Mouse (Mus musculus) forebrain, embryonic 15.5 days (tissue): ENCODE data around the gene Rpp14. TPM values are rescaled to one million over a fixed set of nuclear protein-coding genes. Genes with fewer than 3 reads are reported as not detected.

Experiments
- ATAC-seq: fragments of 200-750 bp; cut with Nextera tagmentation; replicated peaks from 2 replicates; pipeline ENCODE4 v1.8.0; 2017; ENCODE audit warnings: mild to moderate bottlenecking, moderate TSS enrichment, moderate library complexity
- H3K27ac ChIP-seq: fragments of 300-500 bp; sonication (generic); replicated peaks from 2 replicates; pipeline ENCODE4 v1.5.1; 2015; ENCODE audit warnings: mild to moderate bottlenecking, inconsistent platforms
- H3K27me3 ChIP-seq: fragments of 300-500 bp; sonication (generic); 2 replicates; pipeline ENCODE4 v1.6.1; 2015; ENCODE audit warnings: inconsistent platforms
- H3K36me3 ChIP-seq: fragments of 300-500 bp; sonication (generic); 2 replicates; pipeline ENCODE4 v1.6.1; 2015; ENCODE audit warnings: mild to moderate bottlenecking, inconsistent platforms
- H3K4me1 ChIP-seq: fragments of 300-500 bp; sonication (generic); 2 replicates; pipeline ENCODE4 v1.6.1; 2015; ENCODE audit warnings: inconsistent platforms
- H3K4me2 ChIP-seq: fragments of 300-500 bp; sonication (generic); replicated peaks from 2 replicates; pipeline ENCODE4 v1.6.1; 2015; ENCODE audit warnings: mild to moderate bottlenecking, inconsistent platforms
- H3K4me3 ChIP-seq: fragments of 300-500 bp; sonication (generic); 2 replicates; pipeline ENCODE4 v1.5.1; 2015; ENCODE audit warnings: mild to moderate bottlenecking, inconsistent platforms
- H3K9ac ChIP-seq: fragments of 300-500 bp; sonication (generic); replicated peaks from 2 replicates; pipeline ENCODE4 v1.6.1; 2015; ENCODE audit warnings: mild to moderate bottlenecking, inconsistent platforms
- H3K9me3 ChIP-seq: fragments of 300-500 bp; sonication (generic); 2 replicates; pipeline ENCODE4 v1.6.1; 2016; ENCODE audit warnings: inconsistent platforms
- WGBS: fragments of 180-500 bp; shearing (Covaris S2); methylation state at CpG from one replicate; pipeline ENCODE4 v1.1.7; 2015; ENCODE audit warnings: mixed read lengths; 5-methylcytosine and 5-hydroxymethylcytosine counted together
- polyA plus RNA-seq: library from polyadenylated mRNA; unstranded; fragments of >200 nt; fragmentation: Nextera tagmentation; extraction: Ambion mirVana; gene quantifications from 2 replicates; pipeline ENCODE4 v1.2.1, GENCODE M21; 2015

Rpp14 gene
- polyA plus RNA-seq, result 50.1 and 59.7 TPM in 2 replicates

- H3K27me3 ChIP-seq, result no peaks in the 10 kb centered on the region
- under 1% methylated on average over 47 of the region's 47 CpGs for WGBS
- peak within 1 kb of the TSS; percentile 64 for H3K9ac ChIP-seq
- H3K36me3 ChIP-seq, result peaks cover 13% of the 10 kb centered on the region
- H3K4me3 ChIP-seq, result peak within 1 kb of the TSS; percentile 70
- H3K4me1 ChIP-seq, result peaks cover 18% of the 10 kb centered on the region
- peak within 1 kb of the TSS; percentile 91 for H3K27ac ChIP-seq
- no peaks in the 10 kb centered on the region for H3K9me3 ChIP-seq
- ATAC-seq, result peak; percentile 96
- peak within 1 kb of the TSS; percentile 83 for H3K4me2 ChIP-seq
These were observed at the start of gene Rpp14 for GRCm38 (mm10) chr14:8080165-8080679. Rpp14 (plus strand) TSS chr14:8080367.

- no peak for ATAC-seq
- H3K9me3 ChIP-seq, result no peaks in the 10 kb centered on the region
- H3K9ac ChIP-seq, result no peak overlapping the region
- H3K4me3 ChIP-seq, result no peak overlapping the region
- H3K4me1 ChIP-seq, result peaks cover 9% of the 10 kb centered on the region
- no peaks in the 10 kb centered on the region for H3K27me3 ChIP-seq
- no peak overlapping the region for H3K4me2 ChIP-seq
- 54% methylated on average over 4 of the region's 4 CpGs for WGBS
- no peak overlapping the region for H3K27ac ChIP-seq
- H3K36me3 ChIP-seq, result no peaks in the 10 kb centered on the region
These were observed 49.6 kb upstream of the Rpp14 start for GRCm38 (mm10) chr14:8030535-8030934.

- H3K4me1 ChIP-seq, result peaks cover 9% of the 10 kb centered on the region
- H3K36me3 ChIP-seq, result no peaks in the 10 kb centered on the region
- H3K4me3 ChIP-seq, result no peak overlapping the region
- H3K4me2 ChIP-seq, result no peak overlapping the region
- 49% methylated on average over 13 of the region's 13 CpGs for WGBS
- 0 out of 2 replicates have a peak, but pooled peaks have one; percentile 57 for ATAC-seq
- H3K27ac ChIP-seq, result no peak overlapping the region; the same call in 1 of the 2 replicates
- H3K9me3 ChIP-seq, result no peaks in the 10 kb centered on the region
- H3K27me3 ChIP-seq, result no peaks in the 10 kb centered on the region
- no peak overlapping the region for H3K9ac ChIP-seq
These were observed 47.9 kb upstream of the Rpp14 start for GRCm38 (mm10) chr14:8032087-8032944.

- Histone ChIP-seq H3K36me3 (no peaks in the 10 kb centered on the region), H3K4me3 (no peak overlapping the region), H3K9ac (no peak overlapping the region), H3K9me3 (no peaks in the 10 kb centered on the region), H3K4me2 (no peak overlapping the region), H3K27me3 (no peaks in the 10 kb centered on the region), H3K27ac (no peak overlapping the region), H3K4me1 (peaks cover 9% of the 10 kb centered on the region)
- no peak for ATAC-seq
- 81% methylated on average over 5 of the region's 5 CpGs for WGBS
These were observed 45.6 kb upstream of the Rpp14 start for GRCm38 (mm10) chr14:8034561-8034960.

- no peak for ATAC-seq
- 93% methylated on average over 6 of the region's 6 CpGs for WGBS
These were observed 44.2 kb upstream of the Rpp14 start for GRCm38 (mm10) chr14:8035951-8036350.

GRCm38 (mm10) chr14:8036406-8036805 lies 43.8 kb upstream of the Rpp14 start:
- Histone ChIP-seq H3K27me3 (no peaks in the 10 kb centered on the region), H3K9me3 (no peaks in the 10 kb centered on the region), H3K4me2 (no peak overlapping the region), H3K36me3 (no peaks in the 10 kb centered on the region), H3K4me3 (no peak overlapping the region), H3K27ac (no peak overlapping the region), H3K9ac (no peak overlapping the region), H3K4me1 (peaks cover 9% of the 10 kb centered on the region)
- ATAC-seq, result no peak
- 70% methylated on average over 5 of the region's 5 CpGs for WGBS

More at GRCm38 (mm10) chr14:8035951-8036350, 44.2 kb upstream of the Rpp14 start:
- Histone ChIP-seq H3K4me3 (no peak overlapping the region), H3K9me3 (no peaks in the 10 kb centered on the region), H3K27ac (no peak overlapping the region), H3K9ac (no peak overlapping the region), H3K36me3 (no peaks in the 10 kb centered on the region), H3K27me3 (no peaks in the 10 kb centered on the region), H3K4me1 (peaks cover 9% of the 10 kb centered on the region), H3K4me2 (no peak overlapping the region)

GRCm38 (mm10) chr14:8038150-8038549 lies 42.0 kb upstream of the Rpp14 start:
- Histone ChIP-seq H3K4me2 (no peak overlapping the region), H3K36me3 (peaks cover 4% of the 10 kb centered on the region; the same call in 1 of the 2 replicates), H3K27ac (no peak overlapping the region), H3K9me3 (no peaks in the 10 kb centered on the region), H3K4me1 (no peaks in the 10 kb centered on the region), H3K4me3 (no peak overlapping the region), H3K9ac (no peak overlapping the region), H3K27me3 (no peaks in the 10 kb centered on the region)
- no peak for ATAC-seq
- WGBS, result 86% methylated on average over 5 of the region's 5 CpGs

GRCm38 (mm10) chr14:8038791-8039448 lies 41.2 kb upstream of the Rpp14 start:
- WGBS, result 74% methylated on average over 7 of the region's 7 CpGs
- ATAC-seq, result 0 out of 2 replicates have a peak, but pooled peaks have one; percentile 53
- no peaks in the 10 kb centered on the region for H3K4me1 ChIP-seq

GRCm38 (mm10) chr14:8040179-8040578 lies 40.0 kb upstream of the Rpp14 start:
- Histone ChIP-seq H3K9ac (no peak overlapping the region), H3K27ac (no peak overlapping the region), H3K4me3 (no peak overlapping the region), H3K4me2 (no peak overlapping the region), H3K27me3 (no peaks in the 10 kb centered on the region), H3K9me3 (no peaks in the 10 kb centered on the region), H3K36me3 (peaks cover 4% of the 10 kb centered on the region; the same call in 1 of the 2 replicates), H3K4me1 (no peaks in the 10 kb centered on the region)
- WGBS, result 79% methylated on average over 3 of the region's 3 CpGs
- ATAC-seq, result no peak

More at GRCm38 (mm10) chr14:8038791-8039448, 41.2 kb upstream of the Rpp14 start:
- H3K27ac ChIP-seq, result no peak overlapping the region
- no peaks in the 10 kb centered on the region for H3K27me3 ChIP-seq
- H3K9ac ChIP-seq, result no peak overlapping the region
- no peaks in the 10 kb centered on the region for H3K9me3 ChIP-seq
- H3K36me3 ChIP-seq, result peaks cover 4% of the 10 kb centered on the region; the same call in 1 of the 2 replicates
- H3K4me2 ChIP-seq, result no peak overlapping the region
- H3K4me3 ChIP-seq, result no peak overlapping the region

GRCm38 (mm10) chr14:8040911-8041678 lies 39.1 kb upstream of the Rpp14 start:
- Histone ChIP-seq H3K9me3 (no peaks in the 10 kb centered on the region), H3K9ac (no peak overlapping the region), H3K4me2 (no peak overlapping the region), H3K4me1 (no peaks in the 10 kb centered on the region), H3K36me3 (peaks cover 7% of the 10 kb centered on the region; the same call in 1 of the 2 replicates), H3K4me3 (no peak overlapping the region), H3K27ac (no peak overlapping the region), H3K27me3 (no peaks in the 10 kb centered on the region)
- ATAC-seq, result no peak
- WGBS, result 88% methylated on average over 12 of the region's 12 CpGs

- H3K9ac ChIP-seq, result no peak overlapping the region
- peaks cover 13% of the 10 kb centered on the region for H3K36me3 ChIP-seq
- no peak overlapping the region for H3K27ac ChIP-seq
- no peak for ATAC-seq
- 95% methylated on average over 2 of the region's 2 CpGs for WGBS
- no peak overlapping the region for H3K4me3 ChIP-seq
- no peak overlapping the region for H3K4me2 ChIP-seq
- no peaks in the 10 kb centered on the region for H3K27me3 ChIP-seq
- no peaks in the 10 kb centered on the region for H3K9me3 ChIP-seq
- H3K4me1 ChIP-seq, result no peaks in the 10 kb centered on the region
These were observed 38.0 kb upstream of the Rpp14 start for GRCm38 (mm10) chr14:8042120-8042519.
